Mouse (Mus musculus): ENCODE measurements around the gene Spata20.
A peak's percentile ranks its signal among the peaks of the same experiment; 100 is the strongest.

Spata20 gene

GRCm38 (mm10) chr11:94481963-94482362 is 4.0 kb downstream of the Spata20 start:
- no peak for DNase-seq

GRCm38 (mm10) chr11:94480382-94480781 is 5.6 kb downstream of the Spata20 start:
- no peak for DNase-seq

- DNase-seq, result no peak
These were observed 8.3 kb downstream of the Spata20 start for GRCm38 (mm10) chr11:94477651-94478050.

- DNase-seq, result no peak
These were observed 10.3 kb downstream of the Spata20 start for GRCm38 (mm10) chr11:94475722-94476121.

GRCm38 (mm10) chr11:94474544-94474910 is 11.5 kb downstream of the Spata20 start:
- DNase-seq, result no peak

GRCm38 (mm10) chr11:94473707-94474543 is 12.1 kb downstream of the Spata20 start, which contains the start of gene Cacna1g:
TSS of gene Cacna1g (minus strand) at chr11:94474198.
- peak; percentile 91 for DNase-seq

- DNase-seq, result no peak
These were observed 12.9 kb downstream of the Spata20 start for GRCm38 (mm10) chr11:94472916-94473706.

- DNase-seq, result no peak
These were observed 13.4 kb downstream of the Spata20 start for GRCm38 (mm10) chr11:94472585-94472915.

- no peak for DNase-seq
These were observed 14.0 kb downstream of the Spata20 start for GRCm38 (mm10) chr11:94471740-94472584.

GRCm38 (mm10) chr11:94470391-94470790 is 15.6 kb downstream of the Spata20 start:
- DNase-seq, result no peak

GRCm38 (mm10) chr11:94469136-94470064 is 16.6 kb downstream of the Spata20 start:
- DNase-seq, result no peak

- DNase-seq, result peak; percentile 76
These were observed 17.4 kb downstream of the Spata20 start for GRCm38 (mm10) chr11:94468582-94469064.

GRCm38 (mm10) chr11:94466333-94466855 is 19.6 kb downstream of the Spata20 start:
- no peak for DNase-seq

GRCm38 (mm10) chr11:94464170-94464569 is 21.8 kb downstream of the Spata20 start:
- DNase-seq, result no peak

- DNase-seq, result no peak
These were observed 24.1 kb downstream of the Spata20 start for GRCm38 (mm10) chr11:94461856-94462255.

- DNase-seq, result no peak
These were observed 29.0 kb downstream of the Spata20 start for GRCm38 (mm10) chr11:94457001-94457400.

GRCm38 (mm10) chr11:94456347-94456746 is 29.6 kb downstream of the Spata20 start:
- no peak for DNase-seq

- DNase-seq, result no peak
These were observed 30.7 kb downstream of the Spata20 start for GRCm38 (mm10) chr11:94455161-94455820.

- peak; percentile 68 for DNase-seq
These were observed 31.2 kb downstream of the Spata20 start for GRCm38 (mm10) chr11:94454756-94455155.

- no peak for DNase-seq
These were observed 34.7 kb downstream of the Spata20 start for GRCm38 (mm10) chr11:94451091-94451773.
